Mouse (Mus musculus) erythroblast, embryonic 14.5 days (primary cell): ENCODE data around the gene Nhp2.

Experiments
- GATA1 ChIP-seq: IDR thresholded peaks from 2 replicates; pipeline ENCODE4 v1.6.1; 2012; ENCODE audit warnings: low read length, inconsistent platforms, mixed read lengths
- TAL1 ChIP-seq: IDR thresholded peaks from 3 replicates; pipeline ENCODE4 v1.6.1; 2012; ENCODE audit warnings: low read length, inconsistent platforms, mixed read lengths

- TF ChIP-seq TAL1 (no peak), GATA1 (no peak)
Observed at GRCm38 (mm10) chr11:51582713-51583112, 36.8 kb upstream of the Nhp2 start.
